Mouse (Mus musculus): ENCODE measurements around the gene Sectm1b. TPM values are rescaled to one million over a fixed set of nuclear protein-coding genes. Genes with fewer than 3 reads are reported as not detected.
"Not testable (repeated sequence)": the region's sequence is repeated elsewhere in the genome, so short reads cannot be mapped to it uniquely, and the experiment has no call there.

Sectm1b gene
- polyA plus RNA-seq, 2 experiments: 0.04 to 0.08 TPM

DNA sequence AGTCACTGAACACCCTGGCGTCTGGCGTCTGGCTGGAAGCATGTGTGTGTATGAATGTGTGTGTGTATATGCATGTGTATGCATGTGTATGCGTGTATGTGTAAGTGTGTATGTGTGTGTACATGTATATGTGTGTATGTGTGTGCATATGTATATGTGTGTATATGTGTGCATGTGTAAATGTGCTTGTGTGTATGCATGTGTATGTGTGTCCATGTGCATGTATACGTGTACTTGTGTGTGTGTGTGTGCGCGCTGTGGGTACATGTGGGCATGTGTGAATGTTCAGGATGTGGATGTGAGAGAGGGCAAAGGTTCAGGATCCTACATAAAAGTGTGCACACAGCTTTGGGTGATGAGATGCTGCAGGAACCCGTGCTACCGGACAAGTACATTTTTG is 17.0 kb upstream of the Sectm1b start:
- WGBS (ENCODE audit: insufficient replicate concordance): 77% methylated on average over 8 of the region's 8 CpGs
- Histone ChIP-seq H3K27me3 (ENCODE audit: control insufficient read depth, insufficient read depth, low read length) (no peaks in the 10 kb centered on the region), H3K9ac (replicated peaks) (no peak overlapping the region), H3K4me3 (ENCODE audit: insufficient read depth in 1 of 2, low read depth in 2 of 2, low read length in 2 of 2) (no peak overlapping the region), H3K27ac (no peak overlapping the region), H3K36me3 (replicated peaks; ENCODE audit: control insufficient read depth, insufficient read depth, low read depth) (no peaks in the 10 kb centered on the region), H3K4me2 (ENCODE audit: low read depth) (no peak overlapping the region), H3K4me1 (replicated peaks; ENCODE audit: control insufficient read depth in 2 of 2, insufficient read depth in 2 of 2, low read length in 1 of 2) (peaks cover 0 to 8% of the 10 kb centered on the region in 2 experiments), H3K9me3 (ENCODE audit: control insufficient read depth, low read length) (no peaks in the 10 kb centered on the region)
- ATAC-seq (ENCODE audit: insufficient read depth) (no peak), DNase-seq (ENCODE audit: low read depth in 3 of 3, low spot score in 3 of 3) (no peak)
- TF ChIP-seq CTCF (IDR thresholded peaks at IDR 0.05; ENCODE audit: low read depth) (no peak), EP300 (IDR thresholded peaks at IDR 0.05; ENCODE audit: low read depth) (no peak)

DNA sequence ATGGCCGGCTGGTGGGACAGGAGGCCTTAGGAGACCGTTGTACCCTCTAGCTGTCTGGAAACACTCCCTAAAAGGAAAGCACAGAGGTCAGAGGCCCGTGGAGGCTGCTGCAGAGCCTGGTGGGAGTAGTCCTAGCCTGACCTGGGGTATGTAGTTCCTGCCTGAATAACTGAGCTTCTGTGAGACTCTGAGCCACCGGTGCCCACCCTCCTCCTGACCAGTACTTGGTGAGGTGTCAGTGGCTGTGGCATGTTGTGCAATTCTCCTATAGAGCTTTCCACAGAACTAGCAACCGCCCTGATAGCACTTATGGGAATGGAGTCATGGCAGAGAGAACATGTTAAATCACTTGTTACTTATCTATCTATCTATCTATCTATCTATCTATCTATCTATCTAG is 12.3 kb upstream of the Sectm1b start:
- H3K9ac ChIP-seq (replicated peaks): no peak overlapping the region
- H3K4me1 ChIP-seq (replicated peaks; ENCODE audit: control insufficient read depth in 2 of 2, insufficient read depth in 2 of 2, low read length in 1 of 2): no peaks in the 10 kb centered on the region
- no peak for DNase-seq (ENCODE audit: low read depth in 3 of 3, low spot score in 3 of 3)
- no peak overlapping the region for H3K27ac ChIP-seq
- no peaks in the 10 kb centered on the region for H3K27me3 ChIP-seq (ENCODE audit: control insufficient read depth, insufficient read depth, low read length)
- TF ChIP-seq CTCF (IDR thresholded peaks at IDR 0.05; ENCODE audit: low read depth) (no peak), EP300 (IDR thresholded peaks at IDR 0.05; ENCODE audit: low read depth) (no peak)
- WGBS (ENCODE audit: insufficient replicate concordance): 58% methylated on average over 5 of the region's 5 CpGs
- no peak overlapping the region for H3K4me3 ChIP-seq (ENCODE audit: insufficient read depth in 1 of 2, low read depth in 2 of 2, low read length in 2 of 2)
- no peaks in the 10 kb centered on the region for H3K9me3 ChIP-seq (ENCODE audit: control insufficient read depth, low read length)
- H3K36me3 ChIP-seq (replicated peaks; ENCODE audit: control insufficient read depth, insufficient read depth, low read depth): no peaks in the 10 kb centered on the region
- no peak overlapping the region for H3K4me2 ChIP-seq (ENCODE audit: low read depth)
- no peak for ATAC-seq (ENCODE audit: insufficient read depth)

DNA sequence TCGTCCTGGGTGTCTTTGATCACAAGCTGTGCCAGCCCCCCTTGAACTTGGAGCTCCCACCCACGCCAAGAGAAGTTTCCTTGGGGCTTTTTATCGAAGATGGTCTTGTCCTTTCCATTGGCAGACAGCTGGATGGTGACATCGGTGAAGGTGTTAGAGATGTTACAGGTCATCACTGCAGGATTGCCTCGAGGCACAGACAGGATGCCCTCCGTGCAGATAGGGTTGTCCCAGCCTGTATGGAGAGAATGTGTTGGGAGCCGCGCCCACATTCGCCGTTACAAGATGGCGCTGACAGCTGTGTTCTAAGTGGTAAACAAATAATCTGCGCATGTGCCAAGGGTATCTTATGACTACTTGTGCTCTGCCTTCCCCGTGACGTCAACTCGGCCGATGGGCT is 6.3 kb upstream of the Sectm1b start:
- not testable (repeated sequence) for H3K4me1 ChIP-seq (replicated peaks; ENCODE audit: control insufficient read depth in 2 of 2, insufficient read depth in 2 of 2, low read length in 1 of 2); H3K4me2 ChIP-seq (ENCODE audit: low read depth); DNase-seq (ENCODE audit: low read depth in 3 of 3, low spot score in 3 of 3); H3K27ac ChIP-seq; H3K4me3 ChIP-seq (ENCODE audit: insufficient read depth in 1 of 2, low read depth in 2 of 2, low read length in 2 of 2); ATAC-seq (ENCODE audit: insufficient read depth); H3K9me3 ChIP-seq (ENCODE audit: control insufficient read depth, low read length); H3K9ac ChIP-seq (replicated peaks); H3K27me3 ChIP-seq (ENCODE audit: control insufficient read depth, insufficient read depth, low read length); H3K36me3 ChIP-seq (replicated peaks; ENCODE audit: control insufficient read depth, insufficient read depth, low read depth)
- 77% methylated on average over 11 of the region's 16 CpGs for WGBS (ENCODE audit: insufficient replicate concordance)

DNA sequence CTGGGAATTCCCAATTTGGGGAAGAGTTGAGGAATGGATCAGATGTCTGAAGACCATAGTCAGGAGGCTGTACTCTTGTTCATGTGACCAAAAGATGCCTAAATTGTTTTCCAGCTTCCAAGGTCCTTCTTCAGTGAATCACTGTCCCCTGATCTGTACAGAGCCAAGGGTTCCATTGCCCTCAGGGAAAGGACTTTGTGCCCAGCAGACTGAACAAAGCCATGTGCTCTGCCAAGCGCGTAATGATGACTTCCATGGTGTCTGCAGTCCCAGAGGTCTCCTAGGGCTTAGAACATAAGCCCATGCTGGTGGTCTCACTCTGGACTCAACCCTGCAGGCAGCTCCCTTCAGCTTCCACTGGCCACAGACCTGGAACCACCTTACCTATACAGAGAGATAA is 4.5 kb upstream of the Sectm1b start:
- Histone ChIP-seq H3K27me3 (ENCODE audit: control insufficient read depth, insufficient read depth, low read length) (no peaks in the 10 kb centered on the region), H3K9ac (replicated peaks) (no peak overlapping the region), H3K4me1 (replicated peaks; ENCODE audit: control insufficient read depth in 2 of 2, insufficient read depth in 2 of 2, low read length in 1 of 2) (no peaks in the 10 kb centered on the region), H3K27ac (no peak overlapping the region), H3K4me3 (ENCODE audit: insufficient read depth in 1 of 2, low read depth in 2 of 2, low read length in 2 of 2) (no peak overlapping the region), H3K9me3 (ENCODE audit: control insufficient read depth, low read length) (no peaks in the 10 kb centered on the region), H3K36me3 (replicated peaks; ENCODE audit: control insufficient read depth, insufficient read depth, low read depth) (no peaks in the 10 kb centered on the region), H3K4me2 (ENCODE audit: low read depth) (no peak overlapping the region)
- TF ChIP-seq EP300 (IDR thresholded peaks at IDR 0.05; ENCODE audit: low read depth) (no peak), CTCF (IDR thresholded peaks at IDR 0.05; ENCODE audit: low read depth) (no peak)
- WGBS (ENCODE audit: insufficient replicate concordance): 80% methylated on average over 2 of the region's 2 CpGs
- ATAC-seq (ENCODE audit: insufficient read depth) (no peak), DNase-seq (ENCODE audit: low read depth in 3 of 3, low spot score in 3 of 3) (no peak)

DNA sequence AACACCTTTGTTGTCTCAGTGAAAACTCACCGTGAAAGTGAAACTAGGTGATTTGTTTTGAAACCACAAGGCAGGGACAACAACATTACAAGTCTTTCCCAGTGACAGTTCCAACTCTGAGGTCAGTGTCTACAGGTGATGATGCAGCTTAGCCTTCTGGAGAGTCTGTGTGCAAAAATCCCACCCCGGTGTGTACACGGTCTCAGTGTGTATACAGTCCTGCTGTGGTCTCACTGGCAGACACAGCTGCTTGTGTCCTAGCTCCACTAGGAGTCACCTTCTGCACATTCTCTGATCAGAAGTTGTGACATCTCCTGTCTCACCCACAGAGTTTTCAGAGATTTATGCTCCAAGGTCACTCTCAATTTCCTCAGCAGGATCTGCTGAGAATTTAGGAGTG is 828 bp upstream of the Sectm1b start:
- peak; percentile 38 for TF ChIP-seq CTCF (IDR thresholded peaks at IDR 0.05; ENCODE audit: low read depth)
- TF ChIP-seq EP300 (IDR thresholded peaks at IDR 0.05; ENCODE audit: low read depth): no peak
- Histone ChIP-seq H3K4me1 (replicated peaks; ENCODE audit: control insufficient read depth in 2 of 2, insufficient read depth in 2 of 2, low read length in 1 of 2) (0 out of 4 replicates have a peak, but pooled peaks cover 0 to 3% of the 10 kb centered on the region in 2 experiments), H3K9me3 (ENCODE audit: control insufficient read depth, low read length) (no peaks in the 10 kb centered on the region), H3K27ac (no peak overlapping the region), H3K9ac (replicated peaks) (no peak overlapping the region), H3K36me3 (replicated peaks; ENCODE audit: control insufficient read depth, insufficient read depth, low read depth) (no peaks in the 10 kb centered on the region), H3K4me3 (ENCODE audit: insufficient read depth in 1 of 2, low read depth in 2 of 2, low read length in 2 of 2) (no peak overlapping the region), H3K27me3 (ENCODE audit: control insufficient read depth, insufficient read depth, low read length) (no peaks in the 10 kb centered on the region), H3K4me2 (ENCODE audit: low read depth) (no peak overlapping the region)
- ATAC-seq (ENCODE audit: insufficient read depth): no peak
- WGBS (ENCODE audit: insufficient replicate concordance): 56% methylated on average over 3 of the region's 3 CpGs
- DNase-seq (ENCODE audit: low read depth in 3 of 3, low spot score in 3 of 3): no peak

Measured in liver, embryonic 14.5 days (tissue).